Mouse (Mus musculus): ENCODE measurements around the gene Arvcf. TPM values are rescaled to one million over a fixed set of nuclear protein-coding genes. Genes with fewer than 3 reads are reported as not detected.
A peak's percentile ranks its signal among the peaks of the same experiment; 100 is the strongest.

Gene Arvcf
- total and polyA plus RNA-seq, 2 experiments from 2014 or later, result 48.9 to 168 TPM

DNA sequence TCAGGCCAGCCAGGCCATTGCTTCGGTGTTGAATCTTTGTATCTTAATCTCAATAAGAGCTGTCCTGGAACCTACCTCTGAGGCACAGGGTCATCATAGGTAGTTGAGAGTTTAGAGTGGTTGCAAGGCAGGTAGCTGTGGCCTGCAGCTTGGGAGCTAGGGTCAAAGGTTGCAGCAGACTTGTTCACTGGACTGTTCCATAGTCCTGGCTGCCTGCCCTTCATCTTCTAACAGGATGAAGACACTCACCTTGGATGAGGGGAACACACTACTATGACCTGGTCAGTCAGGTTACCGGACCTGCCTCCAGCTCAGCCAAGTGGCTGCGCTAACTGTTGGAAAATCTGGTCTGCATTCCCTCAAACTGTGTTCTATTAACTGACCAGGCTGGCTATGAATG lies 43.1 kb downstream of the Arvcf start:
- Histone ChIP-seq H3K27ac (no peak overlapping the region), H3K4me1 (ENCODE audit: insufficient read depth, low read length) (peaks cover 43% of the 10 kb centered on the region), H3K9ac (replicated peaks; ENCODE audit: low read length) (no peak overlapping the region), H3K27me3 (ENCODE audit: insufficient read depth, low read length) (no peaks in the 10 kb centered on the region), H3K36me3 (ENCODE audit: insufficient read depth, low read length) (no peaks in the 10 kb centered on the region), H3K9me3 (ENCODE audit: low read length) (no peaks in the 10 kb centered on the region), H3K4me2 (ENCODE audit: low read depth, low read length) (no peak overlapping the region), H3K4me3 (ENCODE audit: low read length) (no peak overlapping the region)
- ATAC-seq, result no peak
- DNase-seq (ENCODE audit: low spot score), result no peak
- TF ChIP-seq CTCF (IDR thresholded peaks at IDR 0.05; ENCODE audit: low read depth), result no peak
- 98% methylated on average over 3 of the region's 3 CpGs for WGBS

- ATAC-seq (no peak), DNase-seq (ENCODE audit: low spot score) (no peak)
- no peaks in the 10 kb centered on the region for H3K27me3 ChIP-seq (ENCODE audit: insufficient read depth, low read length)
- TF ChIP-seq CTCF (IDR thresholded peaks at IDR 0.05; ENCODE audit: low read depth), result no peak
- no peak overlapping the region for H3K4me2 ChIP-seq (ENCODE audit: low read depth, low read length)
- H3K36me3 ChIP-seq (ENCODE audit: insufficient read depth, low read length), result no peaks in the 10 kb centered on the region
- no peak overlapping the region for H3K27ac ChIP-seq
- no peak overlapping the region for H3K9ac ChIP-seq (replicated peaks; ENCODE audit: low read length)
- H3K4me1 ChIP-seq (ENCODE audit: insufficient read depth, low read length), result peaks cover 48% of the 10 kb centered on the region
- H3K9me3 ChIP-seq (ENCODE audit: low read length), result no peaks in the 10 kb centered on the region
- no peak overlapping the region for H3K4me3 ChIP-seq (ENCODE audit: low read length)
- 74% methylated on average over 3 of the region's 3 CpGs for WGBS
Measured at GRCm38 (mm10) chr16:18391728-18392127, 43.7 kb downstream of the Arvcf start.

DNA sequence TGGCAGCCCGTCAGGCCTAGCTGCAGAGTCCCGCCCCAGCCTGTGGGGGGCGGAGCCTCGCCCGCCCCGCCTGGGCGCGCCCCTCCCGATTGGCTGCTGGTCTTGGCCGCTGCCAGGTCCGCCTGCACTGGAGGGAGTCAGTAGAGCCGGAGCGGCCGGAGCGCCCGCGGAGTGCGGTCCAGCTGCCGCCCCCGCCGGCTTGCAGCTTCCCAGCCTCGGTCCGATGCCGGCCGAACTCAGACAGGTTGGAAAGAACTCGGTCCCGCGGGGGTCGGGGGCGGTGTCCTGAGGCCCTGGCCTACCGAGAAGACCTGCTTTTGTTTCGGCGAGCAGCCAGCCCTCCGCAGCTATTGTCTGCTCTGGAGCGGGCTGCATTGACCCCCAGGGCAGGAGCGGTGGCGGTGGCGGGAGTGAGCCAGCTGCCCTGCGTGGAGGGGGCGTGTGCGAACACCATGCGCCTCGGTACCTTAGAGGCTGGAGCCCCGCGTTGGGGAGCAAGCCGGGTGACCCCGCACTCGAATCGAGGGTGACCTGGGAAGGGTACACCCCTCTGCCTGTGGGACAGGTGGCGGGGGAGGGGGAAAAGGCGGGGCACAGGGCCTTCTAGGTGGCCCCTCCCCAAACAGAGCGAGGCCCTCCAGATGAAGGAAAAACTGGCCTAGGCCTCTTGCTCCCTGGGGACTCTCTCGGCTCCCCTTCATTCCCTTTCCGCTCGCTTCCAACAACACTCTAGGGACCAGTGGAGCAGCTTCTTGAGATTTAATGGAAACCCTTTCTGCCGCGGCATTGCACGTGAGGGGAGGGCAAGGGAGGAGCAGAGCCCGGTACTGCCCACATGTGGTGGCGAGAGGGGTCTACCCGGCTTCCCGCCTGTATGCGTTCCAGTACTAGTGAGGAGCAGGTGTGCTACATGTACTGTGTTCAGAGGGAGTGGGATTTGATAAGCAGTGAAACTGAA lies 44.8 kb downstream of the Arvcf start:
- H3K4me2 ChIP-seq (ENCODE audit: low read depth, low read length), result peak overlapping the region; percentile 97
- ATAC-seq, result peak; percentile 81
- no peaks in the 10 kb centered on the region for H3K27me3 ChIP-seq (ENCODE audit: insufficient read depth, low read length)
- no peaks in the 10 kb centered on the region for H3K9me3 ChIP-seq (ENCODE audit: low read length)
- peaks cover 9% of the 10 kb centered on the region for H3K36me3 ChIP-seq (ENCODE audit: insufficient read depth, low read length)
- H3K9ac ChIP-seq (replicated peaks; ENCODE audit: low read length), result peak overlapping the region; percentile 74
- DNase-seq (ENCODE audit: low spot score), result peak; percentile 89
- WGBS, result under 1% methylated on average over 63 of the region's 63 CpGs
- peak overlapping the region; percentile 51 for H3K4me3 ChIP-seq (ENCODE audit: low read length)
- H3K4me1 ChIP-seq (ENCODE audit: insufficient read depth, low read length), result peaks cover 40% of the 10 kb centered on the region
- TF ChIP-seq CTCF (IDR thresholded peaks at IDR 0.05; ENCODE audit: low read depth), result peak; percentile 72
- H3K27ac ChIP-seq, result peak overlapping the region; percentile 72

DNA sequence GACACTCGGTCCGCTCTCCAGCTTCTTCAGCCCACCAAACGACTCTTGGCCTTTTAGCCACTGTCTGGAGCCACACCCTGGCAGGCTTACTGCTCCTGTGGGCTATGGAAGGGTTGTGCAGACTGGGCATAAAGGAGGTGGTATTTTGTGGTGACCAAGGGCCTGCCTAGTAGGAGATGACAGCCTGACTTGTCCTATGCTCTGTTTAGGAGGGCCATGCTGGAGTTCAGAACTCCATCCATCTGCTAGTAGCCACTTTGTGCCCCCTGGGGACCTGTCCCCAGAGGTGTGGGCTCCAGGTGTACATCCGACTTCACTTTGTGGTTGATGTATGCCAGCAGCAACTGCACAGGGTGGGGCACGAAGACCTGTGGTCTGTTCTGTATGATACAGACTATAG lies 45.6 kb downstream of the Arvcf start:
- WGBS, result 41% methylated on average over 5 of the region's 5 CpGs
- Histone ChIP-seq H3K9me3 (ENCODE audit: low read length) (no peaks in the 10 kb centered on the region), H3K36me3 (ENCODE audit: insufficient read depth, low read length) (peaks cover 17% of the 10 kb centered on the region), H3K4me1 (ENCODE audit: insufficient read depth, low read length) (peaks cover 31% of the 10 kb centered on the region), H3K4me3 (ENCODE audit: low read length) (peak overlapping the region; percentile 51), H3K4me2 (ENCODE audit: low read depth, low read length) (peak overlapping the region; percentile 97), H3K27me3 (ENCODE audit: insufficient read depth, low read length) (no peaks in the 10 kb centered on the region), H3K27ac (peak overlapping the region; percentile 72; the same call in 1 of the 2 replicates), H3K9ac (replicated peaks; ENCODE audit: low read length) (peak overlapping the region; percentile 22; the same call in 1 of the 2 replicates)
- TF ChIP-seq CTCF (IDR thresholded peaks at IDR 0.05; ENCODE audit: low read depth), result no peak
- ATAC-seq, result no peak
- DNase-seq (ENCODE audit: low spot score), result no peak

DNA sequence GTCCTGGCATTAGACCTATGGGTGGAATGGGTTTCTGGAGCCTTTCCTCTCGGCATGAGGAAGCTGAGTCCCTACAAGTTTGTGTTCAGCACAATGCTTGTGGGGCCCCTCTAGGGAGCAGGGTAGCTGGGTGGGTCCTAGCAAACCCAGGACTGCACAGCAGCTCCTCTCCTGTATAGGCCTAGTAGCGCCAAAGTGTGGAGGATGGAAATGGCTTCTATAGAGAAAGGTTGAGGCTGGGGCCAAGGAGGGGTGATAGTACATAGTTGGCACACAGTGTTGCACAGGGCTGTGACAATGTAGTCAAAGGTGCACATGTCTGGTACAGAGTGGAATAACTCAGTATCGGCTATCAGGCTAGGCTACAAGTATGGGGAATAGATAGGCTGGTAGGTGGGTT lies 46.1 kb downstream of the Arvcf start:
- no peak for DNase-seq (ENCODE audit: low spot score)
- Histone ChIP-seq H3K4me3 (ENCODE audit: low read length) (no peak overlapping the region), H3K4me2 (ENCODE audit: low read depth, low read length) (peak overlapping the region; percentile 97), H3K27me3 (ENCODE audit: insufficient read depth, low read length) (no peaks in the 10 kb centered on the region), H3K4me1 (ENCODE audit: insufficient read depth, low read length) (peaks cover 27% of the 10 kb centered on the region), H3K27ac (no peak overlapping the region; the same call in 1 of the 2 replicates), H3K9me3 (ENCODE audit: low read length) (no peaks in the 10 kb centered on the region), H3K36me3 (ENCODE audit: insufficient read depth, low read length) (peaks cover 21% of the 10 kb centered on the region), H3K9ac (replicated peaks; ENCODE audit: low read length) (no peak overlapping the region)
- no peak for TF ChIP-seq CTCF (IDR thresholded peaks at IDR 0.05; ENCODE audit: low read depth)
- no peak for ATAC-seq
- 58% methylated on average over 3 of the region's 3 CpGs for WGBS

GRCm38 (mm10) chr16:18394777-18395619 lies 47.0 kb downstream of the Arvcf start:
- peaks cover 25% of the 10 kb centered on the region for H3K36me3 ChIP-seq (ENCODE audit: insufficient read depth, low read length)
- DNase-seq (ENCODE audit: low spot score) (peak; percentile 30), ATAC-seq (no peak)
- no peaks in the 10 kb centered on the region for H3K27me3 ChIP-seq (ENCODE audit: insufficient read depth, low read length)
- no peak overlapping the region for H3K4me3 ChIP-seq (ENCODE audit: low read length)
- WGBS, result 17% methylated on average over 11 of the region's 11 CpGs
- peaks cover 23% of the 10 kb centered on the region for H3K4me1 ChIP-seq (ENCODE audit: insufficient read depth, low read length)
- H3K27ac ChIP-seq, result peak overlapping the region; percentile 64
- 0 out of 2 replicates have a peak overlapping the region, but pooled peaks have one; percentile 3 for H3K9ac ChIP-seq (replicated peaks; ENCODE audit: low read length)
- no peak for TF ChIP-seq CTCF (IDR thresholded peaks at IDR 0.05; ENCODE audit: low read depth)
- no peaks in the 10 kb centered on the region for H3K9me3 ChIP-seq (ENCODE audit: low read length)
- H3K4me2 ChIP-seq (ENCODE audit: low read depth, low read length), result peak overlapping the region; percentile 27; the same call in 1 of the 2 replicates

Data from hindbrain, postnatal 0 days (tissue).